ENCODE assay signal across 8 mouse cellular contexts in the genomic region with DNA sequence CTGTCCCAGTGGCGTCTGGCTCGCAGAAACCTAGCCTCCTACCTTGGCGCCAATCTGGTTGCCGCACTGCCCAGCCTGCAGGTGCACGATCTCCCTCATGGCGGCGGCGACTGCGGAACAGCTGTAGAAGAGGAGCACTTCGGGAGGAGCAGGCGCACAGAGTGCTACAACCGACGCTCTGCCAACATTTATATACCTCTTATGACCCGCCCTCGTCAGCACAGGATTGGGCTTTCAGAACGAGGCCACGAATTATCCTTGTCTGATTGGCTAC. TPM values are rescaled to one million over a fixed set of nuclear protein-coding genes. Genes with fewer than 3 reads are reported as not detected.
DNase-seq lines count a peak whose midpoint lies in the region; ATAC-seq lines count a peak whose summit lies in the region.

A gene (minus strand): TSS at position 211 of the 274 bp plus-strand sequence.

- H3K36me3 ChIP-seq in kidney, embryonic 16.5 days (ENCODE audit: insufficient read depth, low read length): peaks cover 14% of the 10 kb centered on the region
- peaks cover 24% of the 10 kb centered on the region for H3K36me3 ChIP-seq in megakaryocyte, embryonic 14.5 days (replicated peaks; ENCODE audit: low read length)

- H3K4me3 ChIP-seq in kidney, embryonic 16.5 days (ENCODE audit: low read length): peak within 1 kb of the TSS; percentile 85
- peak within 1 kb of the TSS; percentile 99 for H3K4me3 ChIP-seq in megakaryocyte, embryonic 14.5 days (replicated peaks)

- H3K27ac ChIP-seq in kidney, embryonic 16.5 days (ENCODE audit: low read length): peak within 1 kb of the TSS; percentile 99

- H3K9me3 ChIP-seq in kidney, embryonic 16.5 days (ENCODE audit: low read length): no peaks in the 10 kb centered on the region
- H3K9me3 ChIP-seq in megakaryocyte, embryonic 14.5 days: no peaks in the 10 kb centered on the region

- WGBS in kidney, embryonic 16.5 days: under 1% methylated on average over 17 of the region's 17 CpGs

- H3K4me1 ChIP-seq in kidney, embryonic 16.5 days (ENCODE audit: insufficient read depth, low read length): peaks cover 28% of the 10 kb centered on the region
- H3K4me1 ChIP-seq in megakaryocyte, embryonic 14.5 days: peaks cover 81% of the 10 kb centered on the region

- no peaks in the 10 kb centered on the region for H3K27me3 ChIP-seq in kidney, embryonic 16.5 days (ENCODE audit: insufficient read depth, low read length)
- H3K27me3 ChIP-seq in megakaryocyte, embryonic 14.5 days (replicated peaks): no peaks in the 10 kb centered on the region

- peak within 1 kb of the TSS; percentile 78 for H3K4me2 ChIP-seq in kidney, embryonic 16.5 days (replicated peaks; ENCODE audit: low read depth, low read length)

- peak within 1 kb of the TSS; percentile 90 for H3K9ac ChIP-seq in kidney, embryonic 16.5 days (replicated peaks; ENCODE audit: low read length)

- no peak for DNase-seq in kidney, postnatal 10 days
- DNase-seq in adrenal gland, postnatal 14 days: no peak
- DNase-seq in gastrocnemius, adult 8-10 months (ENCODE audit: low spot score in 2 of 2): no peak
- DNase-seq in cerebellum, postnatal 10 days: no peak
- no peak for DNase-seq in right cerebral cortex, adult 2 months (ENCODE audit: low spot score in 2 of 2)

- no peak for ATAC-seq in kidney, embryonic 16.5 days (ENCODE audit: low FRiP score, low TSS enrichment)
- no peak for ATAC-seq in inflammation-experienced regulatory T-cells, adult 6 months

RNA-seq across cellular contexts. Expression of the gene that starts here (rescaled TPM):
- polyA plus RNA-seq in kidney, embryonic 16.5 days (2015; fragmentation: Nextera tagmentation; extraction: Ambion mirVana): 627 and 671 TPM in 2 replicates
- 290 and 294 TPM in 2 replicates for total RNA-seq in adrenal gland, postnatal 14 days (2021)
- total RNA-seq in gastrocnemius, adult 8-10 months (2022): 100 to 1,000 TPM; 228 to 239 (median 232) TPM
- 100 to 1,000 TPM in 1 of 3 experiments, 10 to 100 TPM in 2; 90.3 to 208 (median 96.5) TPM for polyA plus RNA-seq in inflammation-experienced regulatory T-cells, adult 6 months (2017; shearing (Covaris generic))
- polyA plus RNA-seq in megakaryocyte, embryonic 14.5 days (2012; ENCODE audit: insufficient read depth, low replicate concordance): 264 and 365 TPM in 2 replicates
